Mouse (Mus musculus) heart, postnatal 0 days (tissue): ENCODE measurements around the gene Susd4.

Experiments used
- CTCF ChIP-seq: IDR thresholded peaks from 2 replicates; pipeline ENCODE4 v1.5.1; 2016; ENCODE audit warnings: antibody characterized with exemption, control low read depth, low read depth
- EP300 ChIP-seq: IDR thresholded peaks from 2 replicates; pipeline ENCODE4 v1.6.1; 2016; ENCODE audit warnings: antibody characterized with exemption, low read depth

- no peak for TF ChIP-seq CTCF
- no peak for TF ChIP-seq EP300
Observed at GRCm38 (mm10) chr1:182751301-182751700, 12.4 kb upstream of the Susd4 start.
